Mouse (Mus musculus) embryonic facial prominence, embryonic 12.5 days (tissue): ENCODE data around the gene Lpo. TPM values are rescaled to one million over a fixed set of nuclear protein-coding genes. Genes with fewer than 3 reads are reported as not detected.
A peak's percentile ranks its signal among the peaks of the same experiment; 100 is the strongest.

ENCODE experiments used
- ATAC-seq: fragments of 200-750 bp; cut with Nextera tagmentation; 2 replicates; pipeline ENCODE4 v1.8.0; 2017; ENCODE audit not compliant: insufficient number of reproducible peaks, insufficient read depth, low FRiP score, low TSS enrichment
- H3K27ac ChIP-seq: fragments of 300-500 bp; sonication (generic); 2 replicates; pipeline ENCODE4 v1.5.1; 2016; ENCODE audit warnings: mild to moderate bottlenecking
- H3K27me3 ChIP-seq: fragments of 300-500 bp; sonication (generic); 2 replicates; pipeline ENCODE4 v1.6.1; 2016; ENCODE audit warnings: mild to moderate bottlenecking, moderate library complexity
- H3K36me3 ChIP-seq: fragments of 300-500 bp; sonication (generic); 2 replicates; pipeline ENCODE4 v1.6.1; 2016; ENCODE audit warnings: mild to moderate bottlenecking
- H3K4me1 ChIP-seq: fragments of 300-500 bp; sonication (generic); 2 replicates; pipeline ENCODE4 v1.6.1; 2016
- H3K4me2 ChIP-seq: fragments of 300-500 bp; sonication (generic); replicated peaks from 2 replicates; pipeline ENCODE4 v1.6.1; 2016; ENCODE audit warnings: mild to moderate bottlenecking, moderate library complexity
- H3K4me3 ChIP-seq: fragments of 300-500 bp; sonication (generic); 2 replicates; pipeline ENCODE4 v1.5.1; 2016; ENCODE audit warnings: mild to moderate bottlenecking
- H3K9ac ChIP-seq: fragments of 300-500 bp; sonication (generic); 2 replicates; pipeline ENCODE4 v1.6.1; 2016; ENCODE audit warnings: mild to moderate bottlenecking, moderate library complexity
- H3K9me3 ChIP-seq: fragments of 300-500 bp; sonication (generic); 2 replicates; pipeline ENCODE4 v1.6.1; 2016; ENCODE audit warnings: mild to moderate bottlenecking, moderate library complexity
- WGBS: fragments of 180-500 bp; shearing (Covaris S2); methylation state at CpG from one replicate; pipeline ENCODE4 v1.1.7; 2016; 5-methylcytosine and 5-hydroxymethylcytosine counted together
- microRNA counts: library from miRNA; unstranded; fragments of <30 nt; microRNA quantifications from one replicate; lab custom pipeline; 2017
- microRNA-seq: library from miRNA; unstranded; fragments of <30 nt; microRNA quantifications from one replicate; pipeline ENCODE4, GENCODE M21; 2017
- polyA plus RNA-seq: library from polyadenylated mRNA; unstranded; fragments of >200 nt; fragmentation: Nextera tagmentation; extraction: Ambion mirVana; gene quantifications from 2 replicates; pipeline ENCODE4 v1.2.1, GENCODE M21; 2016

Gene Lpo
- polyA plus RNA-seq, 1 experiment from 2014 or later = 0.56 TPM

DNA sequence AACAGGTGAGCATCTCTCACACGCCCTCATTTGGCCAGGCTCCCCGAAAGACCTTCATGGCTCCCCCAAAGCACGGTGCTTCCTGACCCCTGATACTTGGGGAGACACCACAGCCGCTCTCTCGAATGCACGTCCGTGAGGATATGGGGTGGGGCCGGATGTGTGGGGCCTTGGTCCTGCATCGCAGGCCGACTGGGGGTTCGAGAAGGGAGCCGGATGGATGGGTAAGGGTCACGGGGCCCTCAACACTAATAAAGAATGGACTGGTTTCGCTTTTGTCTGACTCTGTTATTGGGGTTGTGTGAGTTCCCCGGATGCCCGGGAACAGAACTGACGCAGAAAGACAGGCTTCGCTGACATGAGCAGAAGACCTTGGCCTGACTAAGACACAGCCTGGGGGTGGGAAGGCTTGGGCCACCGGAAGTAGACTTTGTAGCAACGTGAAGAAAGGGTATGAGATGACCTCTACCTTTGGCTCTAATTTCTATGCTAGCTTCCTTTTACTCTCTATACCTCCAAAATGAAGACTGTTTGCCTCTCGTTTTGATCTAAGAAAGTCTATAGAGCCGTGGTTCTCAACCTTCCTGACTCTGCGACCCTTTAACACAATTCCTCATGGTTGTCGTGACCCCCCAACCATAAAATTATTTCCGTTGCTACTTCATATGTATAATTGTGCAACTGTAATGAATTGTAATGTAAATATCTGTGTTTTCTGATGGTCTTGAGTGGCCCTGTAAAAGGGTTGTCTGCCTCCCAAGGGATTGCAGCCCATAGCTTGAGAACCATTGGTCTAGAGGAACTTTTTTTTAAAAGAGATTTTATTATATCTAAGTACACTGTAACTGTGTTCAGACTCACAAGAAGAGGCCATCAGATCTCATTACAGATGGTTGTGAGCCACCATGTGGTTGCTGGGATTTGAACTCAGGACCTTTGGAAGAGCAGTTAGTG lies 70.8 kb downstream of the Lpo start:
- no peak for ATAC-seq
- Histone ChIP-seq H3K4me3 (no peak overlapping the region), H3K9ac (no peak overlapping the region), H3K27ac (no peak overlapping the region), H3K27me3 (peaks cover 31% of the 10 kb centered on the region), H3K4me1 (peaks cover 11% of the 10 kb centered on the region; the same call in 1 of the 2 replicates), H3K36me3 (no peaks in the 10 kb centered on the region), H3K9me3 (no peaks in the 10 kb centered on the region), H3K4me2 (no peak overlapping the region)
- WGBS = 87% methylated on average over 25 of the region's 25 CpGs

MicroRNAs within 50 kb of the gene (microRNA counts, 519-probe panel; counts per million panel counts)
- microRNA mmu-miR-142-3p (lab: Ali Mortazavi, UCI) = 3,803 counts per million, percentile 76 among the panel's probes with 10 or more counts
- microRNA mmu-miR-142-5p (lab: Ali Mortazavi, UCI) = 4,642 counts per million, percentile 84 among the panel's probes with 10 or more counts

Small RNAs within 50 kb of the gene (microRNA-seq; reads per million reads assigned to microRNA genes)
- gene Mir142 = not detected
- not detected for gene Mir142b

Other genes starting within 250 kb of the Lpo start
- 54.9 and 58.2 TPM in 2 replicates for gene Mtmr4, start 236.1 kb downstream of the Lpo start, polyA plus RNA-seq
- gene Hsf5, start 211.1 kb downstream of the Lpo start, polyA plus RNA-seq = 0.31 and 0.51 TPM in 2 replicates
- gene Rnf43, start 165.6 kb downstream of the Lpo start, polyA plus RNA-seq = 4.5 and 5.5 TPM in 2 replicates
- gene Supt4a, start 90.7 kb downstream of the Lpo start, polyA plus RNA-seq = 158 TPM in 2 replicates
- gene Tspoap1, start 67.7 kb downstream of the Lpo start, polyA plus RNA-seq = 5.1 and 8.6 TPM in 2 replicates
- 3.0 and 3.4 TPM in 2 replicates for gene Mpo, start 34.7 kb downstream of the Lpo start, polyA plus RNA-seq
- 19.8 and 20.6 TPM in 2 replicates for gene Mks1, start 24.9 kb upstream of the Lpo start, polyA plus RNA-seq
- not detected in 2 replicates for gene Epx, start 47.2 kb upstream of the Lpo start, polyA plus RNA-seq
- not detected in 2 replicates for gene Olfr462, start 64.0 kb upstream of the Lpo start, polyA plus RNA-seq
- gene Olfr463, start 69.1 kb upstream of the Lpo start, polyA plus RNA-seq = not detected in 2 replicates
- 0.10 TPM in 1 of 2 replicates, not detected in the other for gene Olfr464, start 92.7 kb upstream of the Lpo start, polyA plus RNA-seq
- 25.5 and 28.2 TPM in 2 replicates for gene Dynll2, start 159.2 kb upstream of the Lpo start, polyA plus RNA-seq
- gene Srsf1, start 219.1 kb upstream of the Lpo start, polyA plus RNA-seq = 477 and 513 TPM in 2 replicates
- 59.0 and 59.8 TPM in 2 replicates for gene Vezf1, start 240.0 kb upstream of the Lpo start, polyA plus RNA-seq